Mouse (Mus musculus) small intestine, adult 2 months (tissue): ENCODE results near the gene Card11. TPM values are rescaled to one million over a fixed set of nuclear protein-coding genes. Genes with fewer than 3 reads are reported as not detected.
A peak's percentile ranks its signal among the peaks of the same experiment; 100 is the strongest.

ENCODE experiments used
- H3K27ac ChIP-seq: fragments of 200-500 bp; 2 replicates; pipeline ENCODE4 v1.5.1; 2012; ENCODE audit warnings: low read depth, low read length, control low read depth, inconsistent platforms; ENCODE audit not compliant: insufficient read depth
- H3K27me3 ChIP-seq: fragments of 200-500 bp; 2 replicates; pipeline ENCODE4 v1.6.1; 2012; ENCODE audit warnings: mild to moderate bottlenecking, moderate library complexity, low read length, inconsistent platforms; ENCODE audit not compliant: control insufficient read depth, insufficient read depth
- H3K36me3 ChIP-seq: fragments of 200-500 bp; 2 replicates; pipeline ENCODE4 v1.6.1; 2012; ENCODE audit warnings: mild to moderate bottlenecking, low read length, control low read depth, inconsistent platforms; ENCODE audit not compliant: control insufficient read depth, insufficient read depth
- H3K4me1 ChIP-seq: fragments of 200-500 bp; 2 replicates; pipeline ENCODE4 v1.6.1; 2012; ENCODE audit warnings: low read length, inconsistent platforms, mixed read lengths; ENCODE audit not compliant: control insufficient read depth, insufficient read depth, insufficient read length
- H3K4me3 ChIP-seq: fragments of 200-500 bp; 2 replicates; pipeline ENCODE4 v1.5.1; 2012; ENCODE audit warnings: low read depth, mild to moderate bottlenecking, control low read depth, inconsistent platforms, low read length, moderate library complexity
- CTCF ChIP-seq: fragments of 200-500 bp; IDR thresholded peaks from 2 replicates; pipeline ENCODE4 v1.5.1; 2012; ENCODE audit warnings: low read depth, mild to moderate bottlenecking, control low read depth, inconsistent platforms, low read length, moderate library complexity, mixed read lengths; ENCODE audit not compliant: insufficient replicate concordance, insufficient read length; ENCODE audit errors: extremely low read depth
- POLR2A ChIP-seq: fragments of 200-500 bp; IDR thresholded peaks from 2 replicates; pipeline ENCODE4 v1.6.1; 2012; ENCODE audit warnings: low read depth, mild to moderate bottlenecking, control low read depth, inconsistent platforms, low read length, moderate library complexity
- WGBS: fragments of 180-500 bp; shearing (Covaris S2); methylation state at CpG from one replicate; pipeline ENCODE4 v1.1.7; 2018; 5-methylcytosine and 5-hydroxymethylcytosine counted together
- polyA plus RNA-seq: library from polyadenylated mRNA; depleted of rRNA; stranded (reverse); fragments of >200 nt; gene quantifications from 2 replicates; pipeline ENCODE4 v1.2.3, GENCODE M21; 2012; rRNA removed

Gene Card11
- polyA plus RNA-seq, result 9.3 and 17.1 TPM in 2 replicates

- Histone ChIP-seq H3K36me3 (no peaks in the 10 kb centered on the region), H3K27me3 (no peaks in the 10 kb centered on the region), H3K27ac (peak within 1 kb of the TSS; percentile 60), H3K4me1 (peaks cover 33% of the 10 kb centered on the region), H3K4me3 (peak within 1 kb of the TSS; percentile 53)
- TF ChIP-seq CTCF, result no peak
- TF ChIP-seq POLR2A, result no peak
- 14% methylated on average over 10 of the region's 10 CpGs for WGBS
Measured at GRCm38 (mm10) chr5:141000349-141000748, at the start of gene Card11. Gene Card11, minus strand, starts transcription at chr5:141000582.

GRCm38 (mm10) chr5:141047651-141048218, 47.4 kb upstream of the Card11 start:
- H3K4me3 ChIP-seq, result no peak overlapping the region
- H3K36me3 ChIP-seq, result no peaks in the 10 kb centered on the region
- no peak for TF ChIP-seq CTCF
- no peak for TF ChIP-seq POLR2A
- no peaks in the 10 kb centered on the region for H3K27me3 ChIP-seq
- no peak overlapping the region for H3K27ac ChIP-seq
- WGBS, result 80% methylated on average over 13 of the region's 13 CpGs
- H3K4me1 ChIP-seq, result peaks cover 2% of the 10 kb centered on the region; the same call in 1 of the 2 replicates

- no peaks in the 10 kb centered on the region for H3K27me3 ChIP-seq
- H3K36me3 ChIP-seq, result no peaks in the 10 kb centered on the region
- no peak overlapping the region for H3K4me3 ChIP-seq
- no peak overlapping the region for H3K27ac ChIP-seq
- no peak for TF ChIP-seq CTCF
- no peak for TF ChIP-seq POLR2A
- H3K4me1 ChIP-seq, result peaks cover 6% of the 10 kb centered on the region
- 79% methylated on average over 9 of the region's 9 CpGs for WGBS
Measured at GRCm38 (mm10) chr5:141044976-141045375, 44.6 kb upstream of the Card11 start.

- Histone ChIP-seq H3K4me3 (peak overlapping the region; percentile 5; the same call in 1 of the 2 replicates), H3K27ac (peak overlapping the region; percentile 19), H3K36me3 (no peaks in the 10 kb centered on the region), H3K27me3 (no peaks in the 10 kb centered on the region), H3K4me1 (peaks cover 6% of the 10 kb centered on the region)
- WGBS, result 63% methylated on average over 19 of the region's 19 CpGs
- no peak for TF ChIP-seq POLR2A
- no peak for TF ChIP-seq CTCF
Measured at GRCm38 (mm10) chr5:141043654-141044447, 43.5 kb upstream of the Card11 start.

DNA sequence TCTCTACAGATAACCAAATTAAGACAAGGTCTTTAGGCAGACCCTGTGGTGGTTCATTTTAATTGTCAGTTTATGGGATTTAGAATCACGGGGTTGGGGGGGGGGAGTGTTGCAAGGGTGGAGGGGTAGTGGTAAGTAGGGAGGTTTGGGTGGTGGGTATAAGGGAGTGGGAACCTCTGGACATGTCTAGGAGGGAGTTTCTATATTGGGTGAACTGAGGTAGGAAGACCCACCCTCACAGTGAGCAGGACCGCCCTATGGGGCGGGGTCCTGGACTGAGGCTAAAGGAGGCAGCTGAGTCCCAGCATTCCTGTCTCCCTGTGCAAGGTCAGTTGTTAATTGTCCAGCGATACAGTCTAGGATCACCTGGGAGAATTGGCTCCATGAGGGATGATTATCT, 42.0 kb upstream of the Card11 start:
- Histone ChIP-seq H3K4me1 (peaks cover 6% of the 10 kb centered on the region), H3K27ac (no peak overlapping the region), H3K27me3 (no peaks in the 10 kb centered on the region), H3K4me3 (no peak overlapping the region), H3K36me3 (no peaks in the 10 kb centered on the region)
- no peak for TF ChIP-seq CTCF
- 64% methylated on average over 4 of the region's 4 CpGs for WGBS

GRCm38 (mm10) chr5:141040846-141041245, 40.5 kb upstream of the Card11 start:
- Histone ChIP-seq H3K36me3 (no peaks in the 10 kb centered on the region), H3K4me1 (peaks cover 6% of the 10 kb centered on the region), H3K27me3 (no peaks in the 10 kb centered on the region), H3K4me3 (no peak overlapping the region), H3K27ac (no peak overlapping the region)
- WGBS, result 60% methylated on average over 9 of the region's 9 CpGs
- TF ChIP-seq POLR2A (no peak), CTCF (no peak)

DNA sequence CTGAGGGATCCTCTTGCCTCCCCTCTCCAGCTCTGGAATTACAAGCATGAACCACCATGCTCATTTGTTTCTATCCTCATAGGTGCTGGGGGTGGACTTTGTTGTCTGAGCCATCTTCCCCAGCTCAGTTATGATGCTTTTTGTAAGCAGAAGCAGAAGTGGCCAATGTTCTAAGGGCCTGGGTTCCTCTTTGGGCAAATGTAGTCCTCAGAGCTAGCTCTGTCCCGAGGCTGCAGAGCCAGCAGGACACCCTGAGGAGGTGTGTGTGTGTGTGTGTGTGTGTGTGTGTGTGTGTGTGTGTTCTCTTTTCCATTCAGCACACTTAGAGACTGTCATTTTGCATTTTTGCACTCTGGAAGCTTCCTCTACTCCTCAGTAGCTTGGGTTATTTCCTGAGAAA, 38.0 kb upstream of the Card11 start:
- H3K27ac ChIP-seq, result no peak overlapping the region
- H3K36me3 ChIP-seq, result no peaks in the 10 kb centered on the region
- no peak for TF ChIP-seq CTCF
- TF ChIP-seq POLR2A, result no peak
- peaks cover 7% of the 10 kb centered on the region for H3K4me1 ChIP-seq
- H3K4me3 ChIP-seq, result no peak overlapping the region
- no peaks in the 10 kb centered on the region for H3K27me3 ChIP-seq
- 65% methylated on average over 1 of the region's 1 CpGs for WGBS
